Mouse (Mus musculus) naive thymus-derived CD4-positive, alpha-beta T cell, adult 2 months (primary cell): ENCODE results near the gene Cd2bp2.
A peak's percentile ranks its signal among the peaks of the same experiment; 100 is the strongest.

Experiments
- DNase-seq: peaks from one replicate; pipeline ENCODE4 v3.0.0-alpha.2; 2011; ENCODE audit warnings: low read depth

Cd2bp2 gene

GRCm38 (mm10) chr7:127217901-127218642, 22.2 kb upstream of the Cd2bp2 start:
- peak; percentile 82 for DNase-seq

GRCm38 (mm10) chr7:127217475-127217874, 21.6 kb upstream of the Cd2bp2 start:
- no peak for DNase-seq

GRCm38 (mm10) chr7:127216307-127216706, 20.5 kb upstream of the Cd2bp2 start:
- DNase-seq: no peak

GRCm38 (mm10) chr7:127214981-127215871, 19.4 kb upstream of the Cd2bp2 start:
- DNase-seq: peak; percentile 89

- DNase-seq: no peak
Observed at GRCm38 (mm10) chr7:127214521-127214920, 18.7 kb upstream of the Cd2bp2 start.

- no peak for DNase-seq
Observed at GRCm38 (mm10) chr7:127213930-127214329, 18.1 kb upstream of the Cd2bp2 start.

- peak; percentile 76 for DNase-seq
Observed at GRCm38 (mm10) chr7:127213485-127213884, 17.6 kb upstream of the Cd2bp2 start.

- DNase-seq: no peak
Observed at GRCm38 (mm10) chr7:127212432-127213250, 16.8 kb upstream of the Cd2bp2 start.

GRCm38 (mm10) chr7:127211014-127211745, 15.3 kb upstream of the Cd2bp2 start:
- DNase-seq: no peak

- no peak for DNase-seq
Observed at GRCm38 (mm10) chr7:127210266-127210665, 14.4 kb upstream of the Cd2bp2 start.

GRCm38 (mm10) chr7:127209851-127210250, 14.0 kb upstream of the Cd2bp2 start:
- DNase-seq: no peak

- DNase-seq: peak; percentile 97
Observed at GRCm38 (mm10) chr7:127208553-127209438, 12.9 kb upstream of the Cd2bp2 start, which contains the start of gene Mylpf. Gene Mylpf (plus strand): TSS chr7:127208890.

- no peak for DNase-seq
Observed at GRCm38 (mm10) chr7:127208295-127208552, 12.4 kb upstream of the Cd2bp2 start, which contains the start of gene Tbc1d10b. Gene Tbc1d10b (minus strand): TSS chr7:127208468.

GRCm38 (mm10) chr7:127207374-127208294, 11.8 kb upstream of the Cd2bp2 start:
- DNase-seq: peak; percentile 60

- no peak for DNase-seq
Observed at GRCm38 (mm10) chr7:127206606-127207005, 10.8 kb upstream of the Cd2bp2 start.

GRCm38 (mm10) chr7:127196484-127196883, 634 bp upstream of the Cd2bp2 start:
- DNase-seq: no peak

GRCm38 (mm10) chr7:127194633-127195029, 1.2 kb downstream of the Cd2bp2 start:
- DNase-seq: no peak

GRCm38 (mm10) chr7:127194011-127194632, 1.7 kb downstream of the Cd2bp2 start:
- no peak for DNase-seq

GRCm38 (mm10) chr7:127192989-127193388, 2.9 kb downstream of the Cd2bp2 start:
- DNase-seq: no peak
